Mouse (Mus musculus): Measurements from ENCODE around the gene Tomm40l. TPM values are rescaled to one million over a fixed set of nuclear protein-coding genes. Genes with fewer than 3 reads are reported as not detected.

The Tomm40l gene
- total RNA-seq, 2 experiments from 2014 or later = 71.4 to 71.6 TPM

- peak in 1 of 2 experiments; percentile 66 for DNase-seq (ENCODE audit: extremely low spot score in 1 of 2, low spot score in 2 of 2)
- intact Hi-C loops (cut with DNase I) = no loop called here
Observed at GRCm38 (mm10) chr1:171183620-171184019, 38.7 kb downstream of the Tomm40l start.

GRCm38 (mm10) chr1:171183025-171183424, 39.3 kb downstream of the Tomm40l start:
- DNase-seq (ENCODE audit: extremely low spot score in 1 of 2, low spot score in 2 of 2) = no peak
- intact Hi-C loops (cut with DNase I) = no loop called here

GRCm38 (mm10) chr1:171179487-171180171, 42.7 kb downstream of the Tomm40l start:
- DNase-seq (ENCODE audit: extremely low spot score in 1 of 2, low spot score in 2 of 2) = no peak
- intact Hi-C loops (cut with DNase I) = no loop called here

- no peak for DNase-seq (ENCODE audit: extremely low spot score in 1 of 2, low spot score in 2 of 2)
Observed at GRCm38 (mm10) chr1:171172779-171173178, 49.5 kb downstream of the Tomm40l start.

GRCm38 (mm10) chr1:171171138-171171537, 51.2 kb downstream of the Tomm40l start:
- intact Hi-C loops (cut with DNase I) = no loop called here
- no peak for DNase-seq (ENCODE audit: extremely low spot score in 1 of 2, low spot score in 2 of 2)

More at GRCm38 (mm10) chr1:171172779-171173178, 49.5 kb downstream of the Tomm40l start:
- intact Hi-C loops (cut with DNase I) = no loop called here

GRCm38 (mm10) chr1:171169913-171170312, 52.4 kb downstream of the Tomm40l start:
- intact Hi-C loops (cut with DNase I) = no loop called here
- no peak for DNase-seq (ENCODE audit: extremely low spot score in 1 of 2, low spot score in 2 of 2)

GRCm38 (mm10) chr1:171168906-171169305, 53.4 kb downstream of the Tomm40l start:
- DNase-seq (ENCODE audit: extremely low spot score in 1 of 2, low spot score in 2 of 2) = no peak
- intact Hi-C loops (cut with DNase I) = no loop called here

Other genes starting within 250 kb of the Tomm40l start
- 1 to 10 TPM; 3.8 to 5.4 TPM for gene Fcgr2b, start 246.0 kb downstream of the Tomm40l start, total RNA-seq (2021)
- not detected for gene Fcgr4, start 203.6 kb downstream of the Tomm40l start, total RNA-seq (2021)
- gene Fcgr3, start 157.6 kb downstream of the Tomm40l start, total RNA-seq (2021) = 10 to 100 TPM; 12.5 to 14.2 TPM
- gene Cfap126, start 108.6 kb downstream of the Tomm40l start, total RNA-seq (2021) = under 1 TPM; 0.34 to 0.69 TPM
- 100 to 1,000 TPM; 200 to 210 TPM for gene Sdhc, start 71.9 kb downstream of the Tomm40l start, total RNA-seq (2021)
- not detected for gene Mpz, start 71.8 kb downstream of the Tomm40l start, total RNA-seq (2021)
- gene Pcp4l1, start 26.2 kb downstream of the Tomm40l start, total RNA-seq (2021) = 10 to 100 TPM; 28.0 to 42.2 TPM
- gene Nr1i3, start 8.5 kb downstream of the Tomm40l start, total RNA-seq (2021) = not detected
- 1 to 10 TPM; 2.5 to 3.9 TPM for gene Apoa2, start 2.5 kb upstream of the Tomm40l start, total RNA-seq (2021)
- gene Fcer1g, start 11.9 kb upstream of the Tomm40l start, total RNA-seq (2021) = 10 to 100 TPM; 11.9 to 13.4 TPM
- gene Adamts4, start 27.9 kb upstream of the Tomm40l start, total RNA-seq (2021) = 1 to 10 TPM; 4.6 to 7.2 TPM
- gene Ndufs2, start 28.9 kb upstream of the Tomm40l start, total RNA-seq (2021) = 100 to 1,000 TPM; 243 to 255 TPM
- gene B4galt3, start 47.8 kb upstream of the Tomm40l start, total RNA-seq (2021) = 10 to 100 TPM; 59.7 to 64.1 TPM
- gene Ppox, start 58.7 kb upstream of the Tomm40l start, total RNA-seq (2021) = 10 to 100 TPM; 20.4 to 21.8 TPM
- 10 to 100 TPM; 51.5 to 53.4 TPM for gene Usp21, start 65.5 kb upstream of the Tomm40l start, total RNA-seq (2021)
- gene Ufc1, start 72.5 kb upstream of the Tomm40l start, total RNA-seq (2021) = 100 to 1,000 TPM; 110 to 114 TPM
- gene Dedd, start 106.6 kb upstream of the Tomm40l start, total RNA-seq (2021) = 10 to 100 TPM; 34.6 to 37.8 TPM
- gene Nit1, start 123.1 kb upstream of the Tomm40l start, total RNA-seq (2021) = 10 to 100 TPM; 38.5 to 41.0 TPM
- gene Pfdn2, start 123.2 kb upstream of the Tomm40l start, total RNA-seq (2021) = 100 to 1,000 TPM in 1 of 2 experiments, 10 to 100 TPM in 1; 93.9 to 107 TPM
- gene Klhdc9, start 138.3 kb upstream of the Tomm40l start, total RNA-seq (2021) = 1 to 10 TPM; 7.1 to 7.8 TPM
- 1 to 10 TPM; 1.4 TPM for gene Nectin4, start 147.6 kb upstream of the Tomm40l start, total RNA-seq (2021)
- 1 to 10 TPM; 2.0 to 2.1 TPM for gene Arhgap30, start 166.4 kb upstream of the Tomm40l start, total RNA-seq (2021)
- 100 to 1,000 TPM; 110 to 119 TPM for gene Usf1, start 188.8 kb upstream of the Tomm40l start, total RNA-seq (2021)
- gene Tstd1, start 196.4 kb upstream of the Tomm40l start, total RNA-seq (2021) = 1 to 10 TPM; 1.5 to 2.6 TPM
- gene F11r, start 215.0 kb upstream of the Tomm40l start, total RNA-seq (2021) = 1 to 10 TPM; 6.3 to 9.0 TPM